Mouse (Mus musculus): ENCODE measurements around the gene Chst8.

Chst8 gene

DNA sequence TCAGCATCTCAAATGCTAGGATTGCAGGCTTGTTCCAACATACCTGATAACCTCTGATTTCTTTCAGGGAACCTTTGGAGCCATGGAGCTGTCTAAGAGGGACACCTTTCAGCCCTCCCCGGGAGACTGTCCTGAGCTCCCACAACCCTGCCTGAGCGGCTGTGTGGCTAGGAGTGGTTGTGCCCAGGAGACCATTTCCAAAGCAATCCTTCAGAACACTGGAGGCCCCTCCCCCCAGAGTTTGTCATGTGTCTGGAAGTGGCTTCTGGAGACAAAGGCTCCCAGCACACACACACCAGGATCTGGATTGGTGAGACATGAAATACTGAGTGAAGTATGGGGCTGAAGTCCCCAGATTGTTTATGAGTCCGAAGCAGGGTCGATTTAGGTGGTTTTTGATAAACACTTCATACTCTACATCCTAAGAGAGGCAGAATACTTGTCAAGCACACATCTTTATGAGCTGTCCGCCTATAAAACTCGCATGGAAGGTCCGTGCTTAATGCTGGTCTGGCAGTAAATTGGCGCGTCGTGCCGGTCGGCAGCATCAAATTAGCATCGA, 12.5 kb downstream of the Chst8 start:
- DNase-seq = peak in 1 of 2 experiments; percentile 41

DNA sequence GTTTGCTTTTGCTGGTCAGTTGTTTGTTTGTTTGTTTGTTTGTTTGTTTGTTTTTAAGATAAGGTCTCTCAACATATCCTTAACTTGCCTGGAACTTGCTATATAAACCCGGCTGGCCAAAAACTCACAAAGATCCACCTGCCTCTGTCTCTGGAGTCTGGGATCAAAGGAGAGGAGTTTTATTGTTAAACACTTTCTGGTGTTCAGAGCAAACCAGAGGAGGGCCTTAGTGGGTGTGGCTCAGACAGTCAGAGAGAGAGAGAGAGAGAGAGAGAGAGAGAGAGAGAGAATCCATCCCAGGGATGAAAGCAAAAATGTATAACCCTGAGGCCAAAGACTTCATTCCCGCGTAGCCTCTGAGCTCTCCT, 13.1 kb downstream of the Chst8 start:
- peak in 1 of 2 experiments; percentile 7 for DNase-seq

- DNase-seq = peak; percentile 67 to 79
Observed at GRCm38 (mm10) chr7:34798441-34799403, 13.8 kb downstream of the Chst8 start.

DNA sequence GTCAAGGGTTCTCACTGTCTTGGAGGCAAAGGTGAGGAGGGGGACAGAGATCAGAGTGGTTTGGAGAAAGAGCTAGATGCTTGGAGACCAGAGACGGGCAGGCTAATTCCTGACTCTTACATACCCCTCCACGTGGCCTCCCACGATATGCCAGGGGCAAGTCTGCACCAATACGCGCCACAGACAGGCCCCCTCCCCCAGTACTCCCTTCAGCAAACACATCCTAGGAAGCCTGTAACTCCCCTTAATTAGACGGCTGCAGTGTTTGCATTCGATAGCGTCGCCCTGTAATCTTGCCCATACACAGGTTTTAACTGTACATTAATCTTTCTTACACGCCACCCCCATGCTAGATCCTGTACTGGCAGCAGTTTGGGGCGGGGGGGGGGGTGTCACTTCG, 14.5 kb downstream of the Chst8 start:
- DNase-seq = no peak

- no peak for DNase-seq
Observed at GRCm38 (mm10) chr7:34790459-34790858, 22.1 kb downstream of the Chst8 start.

GRCm38 (mm10) chr7:34787171-34787570, 25.3 kb downstream of the Chst8 start:
- no peak for DNase-seq

DNA sequence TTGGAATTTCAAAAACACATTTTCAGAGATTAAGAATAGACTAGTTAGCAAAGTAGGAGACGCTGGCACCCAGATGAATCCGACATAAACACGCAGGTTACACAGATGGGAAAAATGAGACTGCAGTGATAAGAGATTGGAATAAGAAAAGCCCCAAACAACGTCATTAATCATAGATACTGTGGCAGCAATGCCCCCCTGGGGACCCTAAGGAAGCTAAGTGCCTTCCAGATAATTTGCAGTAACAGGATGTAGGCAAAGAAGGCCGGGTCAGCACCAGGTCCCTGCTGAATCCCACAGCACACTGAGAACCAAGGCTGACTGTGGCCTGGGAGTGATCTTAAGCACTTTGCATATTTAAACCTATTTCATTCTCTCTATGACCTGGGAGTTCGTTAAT, 27.5 kb downstream of the Chst8 start:
- peak in 1 of 2 experiments; percentile 11 for DNase-seq

DNA sequence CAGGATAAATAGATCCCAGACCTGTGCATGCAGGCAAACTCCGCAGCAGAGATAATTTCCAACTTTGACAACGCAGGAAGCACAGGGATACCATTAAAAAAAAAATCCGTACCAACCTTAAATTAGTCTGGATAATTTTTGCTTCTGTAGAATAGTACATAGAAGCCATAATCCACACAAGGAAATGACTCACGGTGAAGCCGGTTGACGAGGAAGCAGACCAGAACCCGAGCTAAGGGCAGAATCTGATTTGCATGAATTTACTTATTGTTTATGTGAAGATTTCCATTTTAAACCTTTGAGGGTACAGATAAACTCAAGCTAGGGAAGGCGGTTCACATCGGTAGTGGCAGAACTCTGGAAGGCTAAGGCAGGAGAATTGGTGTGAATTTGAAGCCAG, 28.0 kb downstream of the Chst8 start:
- DNase-seq = no peak

DNA sequence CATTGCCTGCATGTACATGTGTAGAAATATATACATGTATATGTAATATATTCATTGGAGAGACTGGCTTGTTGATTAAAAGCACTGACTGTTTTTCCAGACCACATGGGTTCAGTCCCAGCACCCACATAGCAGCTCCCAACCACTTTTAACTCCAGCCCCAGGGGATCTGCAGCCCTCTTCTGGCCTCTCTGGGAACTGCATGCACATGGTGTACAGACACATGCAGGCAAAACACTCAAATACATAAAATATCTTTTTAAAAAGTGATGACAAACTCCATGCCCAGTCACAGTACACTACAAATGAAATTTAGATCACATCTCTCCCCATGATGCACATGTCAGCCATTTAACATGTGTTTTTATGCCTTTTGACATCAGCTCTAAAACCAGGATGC, 30.5 kb downstream of the Chst8 start:
- no peak for DNase-seq

- DNase-seq = no peak
Observed at GRCm38 (mm10) chr7:34781217-34781616, 31.3 kb downstream of the Chst8 start.

- DNase-seq = no peak
Observed at GRCm38 (mm10) chr7:34778426-34778825, 34.1 kb downstream of the Chst8 start.

DNA sequence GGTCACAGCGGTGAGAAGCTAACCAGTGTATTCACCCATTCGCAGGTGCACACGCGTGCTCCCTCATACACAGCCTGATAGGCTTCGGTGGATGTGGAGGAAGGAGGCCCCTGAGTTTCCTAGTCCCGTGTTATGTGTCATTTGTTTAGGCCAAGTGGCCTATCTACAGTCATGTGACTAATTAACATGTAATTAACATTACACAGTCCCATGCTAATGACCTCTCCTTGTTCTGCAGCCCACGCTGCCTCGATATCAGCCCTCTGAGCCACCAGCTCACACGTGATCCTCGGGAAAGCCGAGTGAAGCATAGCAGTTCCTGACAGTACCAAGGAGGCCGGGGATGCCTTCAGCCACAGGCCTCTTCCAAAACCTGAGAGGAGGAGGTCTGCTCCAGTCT, 36.9 kb downstream of the Chst8 start:
- DNase-seq = no peak

DNA sequence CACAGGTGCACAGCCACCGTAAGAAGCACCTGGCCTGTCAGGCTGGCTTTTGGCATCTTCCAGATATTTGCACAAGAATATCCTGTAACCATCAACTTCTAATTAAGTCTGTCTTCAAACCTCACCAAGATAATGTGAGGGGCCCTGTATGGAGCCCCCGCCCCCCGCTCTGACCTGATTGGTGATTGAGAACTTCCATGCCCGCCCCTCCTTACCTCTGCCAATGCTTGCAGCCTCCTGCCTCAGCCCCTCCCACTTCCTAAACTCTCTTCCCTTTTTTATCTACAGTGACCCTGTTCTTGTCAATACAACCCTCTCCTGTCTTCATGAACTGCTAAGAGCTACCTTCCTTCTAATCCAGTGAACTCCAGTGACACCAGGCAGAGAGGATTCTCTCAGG, 37.6 kb downstream of the Chst8 start:
- DNase-seq = no peak

GRCm38 (mm10) chr7:34774020-34774419, 38.5 kb downstream of the Chst8 start:
- DNase-seq = no peak

GRCm38 (mm10) chr7:34773309-34773708, 39.2 kb downstream of the Chst8 start:
- DNase-seq = no peak

GRCm38 (mm10) chr7:34769531-34769930, 43.0 kb downstream of the Chst8 start:
- no peak for DNase-seq

DNA sequence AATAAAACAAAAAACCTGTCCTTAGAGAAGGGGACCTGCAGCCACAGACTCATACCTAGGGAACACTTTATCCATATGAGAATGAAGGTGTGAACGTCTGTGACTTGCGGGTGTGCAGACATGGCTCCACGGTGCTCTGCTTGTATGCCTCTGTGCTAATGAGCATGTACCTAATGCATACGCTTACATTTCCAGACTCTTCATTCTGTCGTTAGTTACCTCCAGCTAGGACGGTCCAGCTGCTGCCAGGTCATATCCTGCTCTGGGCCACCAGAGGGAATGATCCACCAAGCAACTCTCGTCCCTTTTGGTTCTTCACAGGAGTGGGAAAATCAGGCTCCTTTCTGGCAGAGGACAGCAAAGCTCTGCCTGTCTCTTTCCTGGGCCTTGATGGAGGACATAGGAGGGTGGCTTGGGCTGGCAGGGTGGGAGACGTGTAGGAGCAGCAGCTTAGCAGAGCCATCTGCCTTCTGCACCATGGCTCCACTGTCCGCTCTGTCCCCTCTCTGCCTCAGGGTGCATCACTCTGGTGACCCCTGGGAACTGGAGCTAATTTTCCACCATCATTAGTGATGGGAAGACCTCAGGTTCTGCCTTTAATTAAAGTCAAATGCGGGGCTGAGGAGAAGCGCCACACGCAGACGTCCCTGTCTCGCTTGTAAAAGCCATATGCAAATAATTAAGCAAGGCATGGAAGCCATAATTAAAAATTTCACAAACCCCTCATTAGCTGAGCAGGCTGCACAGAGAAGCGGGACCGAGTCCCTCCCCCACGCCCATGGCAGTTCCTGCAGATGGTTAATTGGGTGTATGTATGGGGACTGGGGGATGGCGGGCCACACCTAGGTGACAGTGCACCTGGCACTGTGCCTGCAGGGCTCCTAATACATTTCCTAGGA, 48.0 kb downstream of the Chst8 start:
- DNase-seq = peak in 1 of 2 experiments; percentile 26

DNA sequence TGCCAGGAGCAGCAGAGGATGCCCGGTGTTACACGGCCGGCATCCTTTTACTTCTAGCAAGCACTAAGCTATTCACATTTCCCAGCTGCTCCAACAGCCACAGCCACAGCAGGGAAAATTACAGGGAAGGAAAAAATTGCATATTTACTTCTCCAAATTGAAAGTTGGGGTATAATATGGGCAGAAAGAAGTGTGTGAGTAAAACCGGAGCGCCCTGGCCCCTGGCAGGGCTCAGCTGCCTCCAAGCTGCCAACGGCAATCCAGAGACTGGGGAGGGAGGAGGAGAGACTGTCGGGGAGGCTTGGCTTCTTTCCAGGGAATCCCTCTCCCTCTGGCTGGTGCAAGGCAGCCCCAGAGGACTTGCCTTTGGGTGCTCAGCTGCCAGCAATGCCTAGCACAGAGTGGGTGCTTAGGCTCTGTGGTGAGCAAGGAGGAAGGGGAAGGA, 53.1 kb downstream of the Chst8 start:
- DNase-seq = peak in 1 of 2 experiments; percentile 20

DNA sequence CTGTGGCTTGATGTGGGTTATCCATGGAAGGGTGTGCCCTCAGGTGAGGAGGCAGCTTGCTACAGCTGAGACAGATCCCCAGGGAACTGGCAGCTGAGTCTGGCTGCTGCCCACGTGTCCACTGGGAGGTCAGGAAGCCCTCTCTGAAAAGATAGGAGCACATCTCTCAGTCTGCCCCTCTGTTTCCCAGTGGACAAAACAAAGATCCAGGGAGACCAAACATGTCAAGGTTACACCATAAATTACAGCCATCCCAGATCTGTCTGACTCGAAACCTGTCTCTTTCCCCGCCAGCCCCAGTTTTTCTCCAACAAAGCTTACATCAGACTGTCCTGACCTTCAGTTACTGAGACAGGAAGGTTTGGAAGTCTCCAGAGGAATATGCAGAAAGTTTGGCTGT, 53.8 kb downstream of the Chst8 start:
- DNase-seq = no peak

GRCm38 (mm10) chr7:34757513-34757912, 55.0 kb downstream of the Chst8 start:
- DNase-seq = no peak

DNA sequence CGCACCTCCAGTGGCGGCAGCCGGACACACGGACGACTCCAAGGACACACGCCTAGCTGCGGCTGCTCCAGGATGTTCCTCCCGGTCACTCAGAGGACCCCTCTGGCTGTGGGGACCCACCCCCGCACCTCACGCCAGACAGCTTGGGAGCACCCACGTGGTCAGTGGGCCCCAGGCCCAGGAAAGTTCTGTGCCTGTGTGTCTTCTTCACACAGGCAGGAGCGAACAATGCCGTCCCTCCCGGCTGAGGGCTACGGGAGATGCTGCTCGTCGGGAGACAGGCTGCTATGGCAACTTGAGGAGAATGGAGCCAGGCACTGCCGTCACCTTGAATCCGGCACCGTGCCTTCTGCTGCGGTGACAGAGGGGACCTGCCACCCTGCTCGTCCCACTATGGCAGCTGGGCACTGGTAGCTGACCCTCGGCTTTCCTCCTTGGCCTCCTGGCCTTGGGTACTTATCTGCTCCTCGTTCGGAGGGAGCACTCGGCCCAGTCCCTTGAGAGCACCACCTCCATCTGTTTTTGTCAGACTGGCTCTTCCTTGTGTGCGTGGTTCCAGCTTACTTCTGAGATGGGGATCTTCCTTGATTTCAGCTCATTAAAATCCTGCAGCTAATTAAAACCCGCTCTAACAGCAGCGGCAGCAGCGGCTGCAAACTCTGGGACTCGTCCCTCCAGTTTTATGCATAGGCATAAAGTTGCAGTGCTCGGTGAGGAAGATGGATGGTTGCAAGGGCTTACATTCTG, 59.2 kb downstream of the Chst8 start:
- DNase-seq = no peak

DNA sequence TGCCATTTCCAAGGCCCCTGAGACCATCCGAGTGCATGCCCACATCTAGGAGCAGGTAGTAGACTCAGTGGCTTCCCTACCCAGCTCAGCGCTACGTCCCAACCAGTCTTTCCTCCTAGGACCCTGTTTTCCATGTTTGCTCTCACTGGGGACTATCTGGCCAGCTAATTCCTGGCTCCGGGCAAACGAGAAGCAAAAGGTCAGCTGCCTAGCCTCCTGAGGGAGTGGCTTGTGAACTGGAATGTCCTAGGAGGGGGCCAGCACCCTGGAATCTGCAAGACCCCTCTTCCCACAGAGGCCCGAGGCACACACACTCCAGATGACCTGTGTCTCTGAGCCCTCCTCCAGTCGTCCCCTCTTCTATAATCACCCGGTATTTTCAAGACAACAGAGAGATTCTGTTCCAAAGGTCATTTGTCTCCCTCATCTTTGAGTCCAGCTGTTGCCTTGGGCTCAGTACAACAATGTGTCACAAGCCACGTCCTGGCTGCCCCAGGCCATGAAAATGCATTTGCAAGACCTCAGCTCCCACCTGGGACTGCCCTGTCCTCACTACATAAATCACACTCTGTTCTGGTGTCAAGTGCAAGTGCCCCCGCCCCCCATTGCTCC, 60.3 kb downstream of the Chst8 start:
- no peak for DNase-seq
